Mouse (Mus musculus) neural tube, embryonic 12.5 days (tissue): ENCODE results near the gene Cd55b. TPM values are rescaled to one million over a fixed set of nuclear protein-coding genes. Genes with fewer than 3 reads are reported as not detected.
"Not testable (repeated sequence)": the region's sequence is repeated elsewhere in the genome, so short reads cannot be mapped to it uniquely, and the experiment has no call there.

Experiments
- ATAC-seq: fragments of 200-750 bp; cut with Nextera tagmentation; 2 replicates; pipeline ENCODE4 v1.8.0; 2017; ENCODE audit warnings: low read depth, mild to moderate bottlenecking, moderate TSS enrichment, moderate library complexity; ENCODE audit not compliant: low FRiP score
- H3K27ac ChIP-seq: fragments of 300-500 bp; sonication (generic); 2 replicates; pipeline ENCODE4 v1.5.1; 2016
- H3K27me3 ChIP-seq: fragments of 300-500 bp; sonication (generic); replicated peaks from 2 replicates; pipeline ENCODE4 v1.6.1; 2016; ENCODE audit warnings: mild to moderate bottlenecking
- H3K36me3 ChIP-seq: fragments of 300-500 bp; sonication (generic); 2 replicates; pipeline ENCODE4 v1.6.1; 2016; ENCODE audit warnings: mild to moderate bottlenecking
- H3K4me1 ChIP-seq: fragments of 300-500 bp; sonication (generic); 2 replicates; pipeline ENCODE4 v1.6.1; 2016
- H3K4me2 ChIP-seq: fragments of 300-500 bp; sonication (generic); replicated peaks from 2 replicates; pipeline ENCODE4 v1.6.1; 2016; ENCODE audit warnings: mild to moderate bottlenecking
- H3K4me3 ChIP-seq: fragments of 300-500 bp; sonication (generic); 2 replicates; pipeline ENCODE4 v1.5.1; 2016
- H3K9ac ChIP-seq: fragments of 300-500 bp; sonication (generic); 2 replicates; pipeline ENCODE4 v1.6.1; 2016; ENCODE audit warnings: mild to moderate bottlenecking
- H3K9me3 ChIP-seq: fragments of 300-500 bp; sonication (generic); 2 replicates; pipeline ENCODE4 v1.6.1; 2016; ENCODE audit warnings: mild to moderate bottlenecking
- WGBS: fragments of 180-500 bp; shearing (Covaris S2); methylation state at CpG from one replicate; pipeline ENCODE4 v1.1.7; 2016; 5-methylcytosine and 5-hydroxymethylcytosine counted together
- polyA plus RNA-seq: library from polyadenylated mRNA; unstranded; fragments of >200 nt; fragmentation: Nextera tagmentation; extraction: Ambion mirVana; gene quantifications from 2 replicates; pipeline ENCODE4 v1.2.1, GENCODE M21; 2016

The Cd55b gene
- polyA plus RNA-seq: not detected in 2 replicates

DNA sequence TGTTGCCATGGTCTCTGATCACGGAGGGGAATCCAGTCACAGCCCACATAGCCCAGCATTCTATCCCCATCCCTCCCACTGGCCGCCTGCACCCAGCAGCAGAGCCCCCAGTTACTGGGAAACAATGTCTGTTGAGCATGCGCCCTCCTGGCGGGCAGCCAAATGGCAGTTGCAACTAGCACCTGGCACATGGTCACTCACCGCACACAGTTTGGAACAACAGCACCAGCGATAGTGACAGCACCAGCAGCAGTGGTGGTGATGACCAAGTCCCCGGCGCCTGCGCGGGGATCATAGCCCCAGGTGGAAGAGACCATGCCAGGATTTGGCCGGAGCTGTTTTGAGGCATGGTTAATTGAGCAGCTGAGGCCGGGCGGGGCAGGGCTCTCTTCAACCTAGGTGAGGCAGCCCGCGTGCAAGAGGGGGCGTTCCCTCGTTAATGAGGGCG, at the start of gene Cd55b:
Gene Cd55b, minus strand, starts transcription at position 346 of the 448 bp plus-strand sequence.
- ATAC-seq: peak; percentile 68; the same call in 1 of the 2 replicates
- no peak within 1 kb of the TSS for H3K4me2 ChIP-seq
- H3K27ac ChIP-seq: no peak within 1 kb of the TSS
- H3K4me1 ChIP-seq: no peaks in the 10 kb centered on the region
- no peaks in the 10 kb centered on the region for H3K36me3 ChIP-seq
- no peak within 1 kb of the TSS for H3K4me3 ChIP-seq
- H3K27me3 ChIP-seq: no peaks in the 10 kb centered on the region
- 59% methylated on average over 18 of the region's 18 CpGs for WGBS
- H3K9me3 ChIP-seq: no peaks in the 10 kb centered on the region
- H3K9ac ChIP-seq: no peak within 1 kb of the TSS

DNA sequence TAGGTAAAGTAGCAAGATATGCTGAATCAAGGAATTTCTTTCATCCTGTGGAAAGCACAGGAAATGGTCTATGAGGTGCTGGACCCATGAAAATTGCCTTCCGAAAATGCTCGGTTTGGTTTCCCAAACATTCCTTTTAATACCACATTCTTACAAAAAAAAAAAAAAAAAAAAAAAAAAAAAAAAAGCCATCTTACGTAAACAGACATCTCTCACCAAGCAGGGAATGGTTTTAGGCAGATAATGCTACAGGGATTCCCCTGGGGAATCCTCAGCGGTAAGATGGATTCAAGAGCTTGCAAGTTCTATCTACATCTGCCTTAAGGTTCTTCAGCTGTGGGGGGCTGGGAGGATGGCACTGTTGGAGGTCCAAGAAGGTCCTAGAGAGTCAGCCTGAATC, 47.3 kb upstream of the Cd55b start:
- no peaks in the 10 kb centered on the region for H3K36me3 ChIP-seq
- no peak overlapping the region for H3K4me3 ChIP-seq
- ATAC-seq: no peak
- no peaks in the 10 kb centered on the region for H3K27me3 ChIP-seq
- H3K9ac ChIP-seq: no peak overlapping the region
- H3K9me3 ChIP-seq: no peaks in the 10 kb centered on the region
- H3K27ac ChIP-seq: no peak overlapping the region
- 92% methylated on average over 4 of the region's 4 CpGs for WGBS
- H3K4me1 ChIP-seq: no peaks in the 10 kb centered on the region
- H3K4me2 ChIP-seq: no peak overlapping the region

DNA sequence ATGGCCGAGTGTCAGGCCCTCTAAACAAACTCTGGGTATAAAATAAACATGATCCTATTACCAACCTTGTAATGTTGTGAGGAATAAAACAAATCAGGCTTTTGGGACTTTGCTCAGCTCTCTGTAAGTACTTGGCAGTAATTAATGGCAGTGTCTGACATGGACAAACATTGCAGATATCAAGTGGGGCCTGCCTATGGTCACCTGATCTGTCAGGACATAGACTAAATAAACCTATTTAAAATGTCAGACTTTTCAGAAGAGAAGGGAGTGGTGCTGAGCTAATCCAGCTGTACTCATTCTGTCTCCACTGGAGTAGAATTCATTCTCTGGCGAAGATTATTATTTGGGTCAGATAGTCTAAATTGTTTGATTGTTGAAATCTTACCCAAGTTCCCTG, 44.6 kb upstream of the Cd55b start:
- no peaks in the 10 kb centered on the region for H3K27me3 ChIP-seq
- no peak for ATAC-seq
- 84% methylated on average over 2 of the region's 2 CpGs for WGBS
- no peak overlapping the region for H3K9ac ChIP-seq
- H3K36me3 ChIP-seq: no peaks in the 10 kb centered on the region
- no peaks in the 10 kb centered on the region for H3K9me3 ChIP-seq
- no peak overlapping the region for H3K27ac ChIP-seq
- H3K4me1 ChIP-seq: 0 out of 2 replicates have a peak, but pooled peaks cover 5% of the 10 kb centered on the region
- no peak overlapping the region for H3K4me3 ChIP-seq
- H3K4me2 ChIP-seq: no peak overlapping the region

DNA sequence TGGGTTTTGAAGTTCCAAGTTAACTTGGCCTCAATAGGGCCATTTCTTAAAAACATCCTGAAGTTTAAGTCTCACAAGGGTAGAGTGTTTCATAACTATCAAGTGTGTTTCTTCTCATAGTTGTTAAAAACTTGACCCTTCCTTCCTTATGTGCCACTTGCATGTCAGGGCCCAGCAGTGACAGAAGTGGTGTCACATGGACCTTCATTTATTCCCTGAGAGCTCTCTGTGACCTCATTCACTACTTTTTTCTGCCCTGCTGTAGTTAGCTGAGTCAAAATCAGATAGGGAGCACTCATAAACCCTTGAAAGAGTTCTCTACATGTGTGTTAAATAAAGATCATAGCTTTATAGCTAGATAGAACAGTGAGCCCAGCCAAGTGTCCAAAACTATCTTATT, 41.4 kb upstream of the Cd55b start:
- ATAC-seq: no peak
- Histone ChIP-seq H3K4me3 (no peak overlapping the region), H3K9me3 (no peaks in the 10 kb centered on the region)

DNA sequence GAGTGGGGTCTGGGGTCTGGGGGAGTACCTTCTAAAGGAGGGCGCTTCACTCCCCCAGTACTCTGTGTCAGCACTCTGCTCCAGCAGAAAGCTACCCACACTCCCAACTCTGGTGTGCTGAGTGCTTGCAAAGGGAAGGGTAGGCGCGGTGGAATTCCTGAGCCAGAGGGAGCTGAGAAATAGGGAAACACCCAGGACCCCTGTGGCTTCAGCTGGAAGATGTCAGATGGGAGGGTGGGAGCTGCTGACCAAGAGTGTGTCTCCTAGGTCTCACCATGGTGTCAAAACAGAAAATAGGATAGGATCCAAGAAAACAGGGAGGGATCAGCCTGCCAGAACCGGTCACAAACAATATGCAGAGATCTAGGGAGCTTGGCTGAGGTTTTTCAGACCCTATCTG, 40.1 kb upstream of the Cd55b start:
- no peaks in the 10 kb centered on the region for H3K9me3 ChIP-seq
- peak overlapping the region; percentile 54 for H3K4me3 ChIP-seq
- 11% methylated on average over 4 of the region's 4 CpGs for WGBS
- no peaks in the 10 kb centered on the region for H3K36me3 ChIP-seq
- peak overlapping the region; percentile 60 for H3K9ac ChIP-seq
- H3K27me3 ChIP-seq: no peaks in the 10 kb centered on the region
- H3K27ac ChIP-seq: no peak overlapping the region
- H3K4me1 ChIP-seq: 0 out of 2 replicates have a peak, but pooled peaks cover 5% of the 10 kb centered on the region
- peak; percentile 42 for ATAC-seq
- peak overlapping the region; percentile 77 for H3K4me2 ChIP-seq

More for the DNA sequence above, 41.4 kb upstream of the Cd55b start:
- Histone ChIP-seq H3K4me2 (no peak overlapping the region), H3K9ac (no peak overlapping the region), H3K4me1 (0 out of 2 replicates have a peak, but pooled peaks cover 5% of the 10 kb centered on the region), H3K36me3 (no peaks in the 10 kb centered on the region), H3K27me3 (no peaks in the 10 kb centered on the region), H3K27ac (no peak overlapping the region)

DNA sequence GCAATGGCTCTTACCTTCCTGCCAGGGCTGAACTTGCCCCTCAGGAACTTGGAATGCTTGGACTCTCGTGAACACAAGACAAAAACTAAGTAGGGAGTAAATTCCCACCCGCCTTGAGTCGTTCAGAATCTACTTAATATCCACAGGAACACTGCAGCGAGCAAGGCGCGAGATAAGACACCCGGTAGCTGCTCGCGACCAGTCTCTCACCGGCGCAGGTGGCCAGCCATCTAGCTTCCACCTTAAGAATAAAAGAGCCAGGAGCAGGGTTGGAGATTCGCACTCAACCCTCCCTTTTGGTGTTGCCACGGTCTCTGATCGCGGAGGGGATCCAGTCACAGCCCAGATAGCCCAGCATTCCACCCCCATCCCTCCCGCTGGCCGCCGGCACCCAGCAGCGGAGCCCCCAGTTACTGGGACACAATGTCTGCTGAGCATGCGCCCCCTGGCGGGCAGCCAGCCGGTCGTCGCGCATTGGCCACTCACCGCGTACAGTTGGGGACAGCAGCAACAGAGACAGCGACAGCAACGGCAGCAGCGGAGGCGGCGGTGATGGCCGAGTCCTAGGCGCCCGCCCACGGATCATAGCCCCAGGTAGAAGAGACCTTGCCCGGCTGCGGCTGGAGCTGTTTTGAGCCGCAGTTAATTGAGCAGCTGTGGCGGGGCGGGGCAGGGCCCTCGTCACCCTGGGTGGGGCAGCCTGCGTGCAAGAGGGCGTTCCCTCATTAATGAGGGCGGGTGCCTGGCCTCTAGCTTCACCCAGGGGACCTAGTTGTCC, 39.5 kb upstream of the Cd55b start, which contains the start of gene Cd55:
Gene Cd55, minus strand, starts transcription at position 661 of the 778 bp plus-strand sequence.
- Histone ChIP-seq H3K27ac (no peak within 1 kb of the TSS), H3K4me2 (peak within 1 kb of the TSS; percentile 77), H3K9ac (peak within 1 kb of the TSS; percentile 60), H3K27me3 (no peaks in the 10 kb centered on the region), H3K36me3 (no peaks in the 10 kb centered on the region), H3K4me1 (0 out of 2 replicates have a peak, but pooled peaks cover 5% of the 10 kb centered on the region), H3K4me3 (peak within 1 kb of the TSS; percentile 54), H3K9me3 (no peaks in the 10 kb centered on the region)
- whole genome bisulfite sequencing: under 1% methylated on average over 45 of the region's 45 CpGs
- ATAC-seq: peak; percentile 98

DNA sequence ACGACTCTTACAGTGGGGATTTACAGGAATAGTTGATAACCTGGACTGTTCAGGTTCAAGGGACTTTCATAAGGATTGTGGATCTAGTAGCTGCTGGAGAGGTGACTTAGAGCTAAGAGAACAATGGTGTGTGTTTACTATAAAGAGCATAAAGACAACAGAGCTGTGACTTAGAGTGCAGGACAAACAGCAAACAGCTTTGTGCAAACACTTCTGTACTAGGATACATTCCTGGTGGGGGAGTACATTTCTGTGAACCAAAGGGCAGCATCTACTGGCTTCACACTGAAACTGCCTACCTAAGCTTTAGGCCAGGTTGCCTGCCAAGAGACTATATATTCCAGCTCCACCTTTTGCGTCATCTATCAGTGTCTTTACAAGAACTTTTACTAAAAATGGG, 32.3 kb upstream of the Cd55b start:
- H3K4me1 ChIP-seq: no peaks in the 10 kb centered on the region

DNA sequence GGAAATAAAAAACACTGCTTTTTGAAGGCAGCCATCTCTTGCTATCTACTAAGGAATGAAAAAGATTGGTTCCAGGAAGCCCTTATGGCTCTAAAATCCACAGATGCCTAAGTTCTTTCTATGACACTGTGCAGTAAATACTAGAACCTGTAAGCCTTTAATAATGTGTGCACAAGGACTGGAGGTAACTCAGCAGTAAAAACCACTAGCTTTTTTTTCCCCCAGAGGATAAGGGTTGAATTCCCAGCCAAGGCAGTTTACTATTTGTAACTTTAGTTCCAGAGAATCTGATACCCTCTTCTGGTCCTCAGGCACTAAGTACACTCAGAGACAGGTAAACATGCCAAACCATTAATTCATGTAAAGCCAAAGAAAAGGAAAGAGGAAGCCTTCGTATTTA, 20.1 kb upstream of the Cd55b start:
- not testable (repeated sequence) for H3K4me1 ChIP-seq, H3K27me3 ChIP-seq, H3K4me2 ChIP-seq, H3K27ac ChIP-seq, ATAC-seq, H3K9me3 ChIP-seq, H3K4me3 ChIP-seq, H3K9ac ChIP-seq, H3K36me3 ChIP-seq
- WGBS: 92% methylated on average over 1 of the region's 1 CpGs

More for the DNA sequence above, 32.3 kb upstream of the Cd55b start:
- Histone ChIP-seq H3K9ac (no peak overlapping the region), H3K4me2 (no peak overlapping the region), H3K36me3 (no peaks in the 10 kb centered on the region), H3K4me3 (no peak overlapping the region), H3K27ac (no peak overlapping the region), H3K9me3 (no peaks in the 10 kb centered on the region), H3K27me3 (no peaks in the 10 kb centered on the region)
- 88% methylated on average over 2 of the region's 2 CpGs for WGBS
- ATAC-seq: no peak

DNA sequence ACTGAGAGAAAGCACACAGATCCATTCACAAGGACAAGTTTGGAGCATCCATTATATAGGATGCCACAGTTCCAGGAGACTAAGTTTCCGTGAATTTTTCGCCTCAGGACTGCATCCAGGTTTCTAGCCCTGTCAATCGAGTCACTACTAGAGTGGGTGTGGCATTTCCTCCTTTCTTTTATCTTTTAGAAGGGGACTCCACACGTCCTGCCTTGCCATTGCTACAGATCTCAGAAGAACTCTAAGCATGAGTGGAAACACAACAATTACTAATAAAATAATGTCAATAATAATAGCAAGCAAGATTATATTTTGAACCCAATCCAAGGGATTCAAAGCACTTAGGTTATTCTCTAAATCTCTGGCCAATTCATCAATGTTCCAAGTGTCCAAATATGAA, 8.1 kb upstream of the Cd55b start:
- no peak for ATAC-seq
- H3K9me3 ChIP-seq: peaks cover 3% of the 10 kb centered on the region; the same call in 1 of the 2 replicates
- H3K4me1 ChIP-seq: no peaks in the 10 kb centered on the region
- no peak overlapping the region for H3K27ac ChIP-seq
- H3K36me3 ChIP-seq: no peaks in the 10 kb centered on the region
- 76% methylated on average over 4 of the region's 4 CpGs for WGBS
- H3K4me2 ChIP-seq: no peak overlapping the region
- no peaks in the 10 kb centered on the region for H3K27me3 ChIP-seq
- no peak overlapping the region for H3K4me3 ChIP-seq
- no peak overlapping the region for H3K9ac ChIP-seq

DNA sequence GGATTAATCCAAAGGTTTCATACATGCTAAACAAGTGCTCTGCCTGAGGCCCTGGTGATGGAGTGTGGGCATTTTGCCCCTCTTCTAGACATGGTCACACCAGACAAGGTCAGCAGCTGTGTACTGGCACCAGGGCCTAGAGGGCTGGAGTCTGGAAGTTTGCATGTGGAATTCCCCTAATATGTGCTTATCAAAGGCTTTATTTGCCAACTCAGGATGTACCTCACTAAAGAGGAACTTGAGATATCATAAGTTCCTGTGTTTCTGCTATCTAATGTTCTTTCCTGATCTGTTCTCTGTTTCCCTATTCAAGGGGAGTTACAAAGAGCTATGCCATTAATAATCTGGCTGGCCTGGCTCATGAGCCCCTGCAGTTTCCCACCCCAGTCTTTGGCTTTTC, 5.9 kb upstream of the Cd55b start:
- not testable (repeated sequence) for H3K9me3 ChIP-seq, H3K36me3 ChIP-seq, H3K9ac ChIP-seq, ATAC-seq, H3K4me1 ChIP-seq, H3K27me3 ChIP-seq, H3K4me2 ChIP-seq, H3K27ac ChIP-seq, H3K4me3 ChIP-seq

DNA sequence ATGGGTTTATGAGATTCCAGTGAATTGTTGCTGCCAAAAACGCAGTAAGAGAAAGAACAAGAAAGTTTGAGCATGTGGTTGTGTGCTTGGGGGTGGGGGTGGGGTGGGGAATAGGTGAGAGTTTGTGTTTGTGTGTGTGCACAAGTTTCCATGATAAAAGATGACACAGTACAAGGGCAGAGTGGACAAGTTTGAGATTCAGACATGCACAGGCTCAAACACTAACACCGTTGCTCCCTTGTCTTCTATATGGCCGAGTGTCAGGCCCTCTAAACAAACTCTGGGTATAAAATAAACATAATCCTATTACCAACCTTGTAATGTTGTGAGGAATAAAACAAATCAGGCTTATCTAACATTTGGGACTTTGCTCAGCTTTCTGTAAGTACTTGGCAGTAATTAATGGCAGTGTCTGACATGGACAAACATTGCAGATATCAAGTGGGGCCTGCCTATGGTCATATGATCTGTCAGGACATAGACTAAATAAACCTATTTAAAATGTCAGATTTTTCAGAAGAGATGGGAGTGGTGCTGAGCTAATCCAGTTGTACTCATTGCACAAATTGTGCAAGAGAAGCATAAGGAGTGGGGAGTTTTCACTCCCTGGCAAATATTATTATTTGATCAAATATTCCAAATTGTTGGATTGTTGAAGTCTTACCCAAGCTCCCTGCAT, 4.5 kb upstream of the Cd55b start:
- not testable (repeated sequence) for H3K9ac ChIP-seq, H3K4me2 ChIP-seq, H3K27ac ChIP-seq, H3K36me3 ChIP-seq, H3K27me3 ChIP-seq, H3K4me3 ChIP-seq, ATAC-seq, H3K4me1 ChIP-seq, H3K9me3 ChIP-seq
- 82% methylated on average over 3 of the region's 3 CpGs for WGBS

DNA sequence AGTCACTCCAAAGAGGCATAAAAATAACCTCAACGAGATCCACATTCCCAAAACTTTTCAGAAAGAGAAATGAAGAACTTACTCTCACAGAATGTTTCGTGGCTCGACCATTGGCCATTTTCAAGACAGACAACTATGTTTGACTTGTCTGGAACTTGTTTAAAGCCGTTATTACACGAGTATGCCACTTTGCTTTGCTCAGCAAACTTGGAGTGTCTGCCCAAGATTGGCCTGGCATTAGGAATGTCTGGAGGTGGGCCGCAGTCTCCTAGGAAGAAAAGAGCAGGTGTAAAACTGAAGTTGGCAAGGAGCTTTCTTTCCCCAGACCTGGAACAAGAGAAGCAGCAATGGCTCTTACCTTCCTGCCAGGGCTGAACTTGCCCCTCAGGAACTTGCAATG, 776 bp downstream of the Cd55b start:
- H3K27ac ChIP-seq, H3K4me2 ChIP-seq, H3K4me3 ChIP-seq, ATAC-seq, H3K9me3 ChIP-seq, H3K9ac ChIP-seq, H3K4me1 ChIP-seq, H3K36me3 ChIP-seq, H3K27me3 ChIP-seq: not testable (repeated sequence)
- WGBS: no CpG with 5 or more reads among the region's 6 CpGs
